Mouse (Mus musculus): Measurements from ENCODE around the gene Msantd3.

The Msantd3 gene

DNA sequence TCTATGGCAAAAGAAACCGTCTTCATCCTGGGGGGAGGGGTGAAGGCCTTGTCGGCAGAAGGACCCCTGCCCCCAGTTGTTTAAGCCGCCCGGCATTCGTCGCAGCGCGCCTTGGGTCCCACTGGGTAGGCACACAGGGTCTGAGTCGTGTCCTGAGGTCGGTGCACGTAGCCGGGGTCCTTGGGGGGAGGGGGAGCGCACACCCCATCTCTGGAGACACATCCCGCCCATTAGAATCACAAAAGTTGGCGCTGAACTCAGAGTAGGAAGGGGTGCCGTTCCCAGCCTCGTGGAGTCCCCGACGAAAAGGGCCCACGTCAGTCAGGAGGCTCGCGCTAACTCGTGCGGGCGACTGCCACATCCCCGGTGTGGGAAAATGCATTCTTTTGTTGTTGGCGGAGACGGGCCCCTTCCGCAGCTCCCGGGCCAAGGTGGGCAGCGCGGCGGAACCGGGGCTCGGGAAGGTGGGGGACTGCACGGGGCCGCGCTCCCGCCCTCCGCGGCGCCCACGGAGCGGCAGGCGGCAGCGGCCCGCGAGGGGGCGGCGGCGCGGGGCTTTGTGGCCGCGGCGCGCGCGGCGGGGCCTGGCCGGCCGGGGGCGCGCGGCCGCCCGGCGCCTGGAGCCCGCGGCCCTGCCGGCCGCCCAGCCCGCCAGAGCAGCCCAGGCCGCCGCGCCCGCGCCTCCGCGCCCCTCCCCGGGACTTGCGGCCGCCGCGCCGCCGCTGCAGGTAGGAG is at the start of gene Msantd3:
Msantd3 (plus strand) TSS at position 95 of the 735 bp plus-strand sequence.
- DNase-seq (ENCODE audit: low spot score), result no peak

- DNase-seq (ENCODE audit: low spot score), result no peak
Measured at GRCm38 (mm10) chr4:48491290-48491743, 48.4 kb upstream of the Msantd3 start.

DNA sequence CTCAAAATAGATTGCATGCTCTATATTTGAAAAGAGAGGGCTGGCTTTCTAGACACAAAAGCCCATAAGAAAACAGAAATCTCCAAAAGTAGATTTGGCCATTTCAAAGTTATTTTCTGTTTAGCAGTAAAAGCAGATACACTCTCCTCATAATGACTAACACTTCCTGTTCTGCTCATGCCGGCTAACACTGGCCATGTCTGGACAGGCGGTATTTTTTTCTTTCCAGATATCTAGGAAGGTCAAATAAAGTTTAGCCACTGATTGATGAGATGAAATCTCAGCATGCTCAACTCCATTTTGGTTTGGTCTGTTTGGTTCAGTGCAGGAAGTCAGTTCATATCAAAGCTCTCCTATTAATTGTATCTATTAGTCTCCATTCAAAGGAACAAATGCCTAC is 47.2 kb upstream of the Msantd3 start:
- no peak for DNase-seq (ENCODE audit: low spot score)

GRCm38 (mm10) chr4:48510861-48511260 is 28.9 kb upstream of the Msantd3 start:
- no peak for DNase-seq (ENCODE audit: low spot score)

DNA sequence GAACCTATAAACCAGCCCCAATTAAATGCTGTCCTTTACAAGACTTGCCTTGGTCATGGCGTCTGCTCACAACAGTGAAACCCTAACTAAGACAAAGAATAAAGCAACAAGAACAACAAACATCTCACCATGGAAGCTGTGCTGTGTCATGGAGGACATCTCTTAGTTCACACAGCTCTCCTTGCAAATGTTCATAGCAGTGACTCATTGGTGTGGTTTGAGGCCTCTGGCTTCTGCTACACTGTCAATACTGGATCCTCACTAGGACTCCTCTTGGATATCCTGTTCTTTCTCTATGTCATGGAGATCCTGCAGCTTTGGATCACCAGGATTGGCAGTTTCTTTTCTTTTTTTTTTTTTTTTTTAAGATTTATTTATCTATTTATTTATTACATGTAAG is 10.2 kb upstream of the Msantd3 start:
- no peak for DNase-seq (ENCODE audit: low spot score)

DNA sequence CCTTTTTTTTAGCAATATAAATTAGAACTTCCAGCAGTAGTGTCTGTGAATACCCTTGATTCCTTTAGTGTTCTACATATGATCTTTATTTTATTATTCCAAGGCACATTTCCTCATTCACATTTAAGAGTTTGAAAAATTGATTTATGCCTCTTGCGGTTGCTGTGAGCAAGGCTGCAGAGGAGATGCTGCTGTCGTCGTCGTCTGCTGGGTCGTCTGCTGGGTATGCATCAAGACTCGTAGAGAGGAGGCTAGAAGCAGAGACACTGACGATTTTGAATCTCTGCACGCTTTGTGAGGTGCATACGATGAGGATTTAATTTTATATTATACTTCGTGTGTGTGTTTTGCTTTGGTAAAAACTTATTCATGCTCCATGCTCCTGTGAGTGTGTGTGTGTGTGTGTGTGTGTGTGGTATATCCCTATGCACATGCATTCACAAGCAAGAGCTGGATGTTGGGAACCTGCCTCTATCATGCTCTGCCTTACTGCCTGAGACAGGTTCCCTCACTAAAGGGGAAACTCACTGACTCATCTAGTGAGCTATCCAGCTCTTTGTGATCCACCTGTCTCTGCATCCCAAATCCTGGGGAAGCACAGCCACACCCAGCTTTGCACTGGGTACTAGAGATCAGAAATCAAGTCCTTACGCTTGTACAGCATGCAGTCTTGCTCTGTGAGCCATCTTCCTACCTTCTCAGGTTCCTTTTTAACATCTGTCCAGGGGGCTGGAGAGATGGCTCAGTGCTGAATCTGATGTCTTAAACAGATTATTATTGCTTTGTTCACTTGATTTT is 7.7 kb upstream of the Msantd3 start:
- DNase-seq (ENCODE audit: low spot score), result no peak

DNA sequence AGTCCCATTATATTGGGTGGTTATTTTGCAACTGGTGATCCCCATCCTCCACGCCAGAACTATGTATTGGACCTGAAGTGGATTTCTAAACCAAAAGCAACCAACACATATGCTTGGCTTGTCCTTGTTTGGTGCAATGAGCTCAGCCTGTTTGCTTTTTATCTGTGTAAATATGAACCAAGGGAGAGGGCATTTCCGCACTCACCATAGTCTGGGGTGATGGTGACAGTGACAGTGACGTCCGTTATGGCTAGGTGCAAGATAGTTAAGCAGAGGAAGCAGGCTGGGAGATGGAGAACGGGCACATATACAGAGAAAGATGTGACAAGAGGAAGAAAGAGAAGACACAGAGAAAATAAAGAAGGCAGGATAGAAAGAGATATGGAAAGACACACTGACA is 3.5 kb upstream of the Msantd3 start:
- DNase-seq (ENCODE audit: low spot score), result no peak

DNA sequence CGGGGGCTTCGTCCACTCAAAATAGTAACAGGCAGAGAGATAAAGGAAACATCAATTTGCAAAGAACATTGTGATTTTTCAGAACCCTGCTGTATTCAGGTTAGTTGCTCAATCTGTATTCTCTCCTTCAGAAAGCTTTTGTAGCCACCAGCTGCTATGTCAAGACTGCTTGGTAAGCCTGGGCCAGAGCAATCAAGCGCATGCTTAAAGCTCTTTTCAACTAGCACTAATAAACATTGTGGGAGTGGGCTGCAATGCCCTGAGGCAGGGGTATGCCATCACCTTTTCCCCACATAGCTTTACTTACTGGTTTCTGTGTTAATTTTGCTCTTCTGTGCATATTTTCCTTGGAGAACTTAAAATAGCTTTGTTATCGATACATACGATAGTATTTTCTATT is 2.7 kb upstream of the Msantd3 start:
- no peak for DNase-seq (ENCODE audit: low spot score)

DNA sequence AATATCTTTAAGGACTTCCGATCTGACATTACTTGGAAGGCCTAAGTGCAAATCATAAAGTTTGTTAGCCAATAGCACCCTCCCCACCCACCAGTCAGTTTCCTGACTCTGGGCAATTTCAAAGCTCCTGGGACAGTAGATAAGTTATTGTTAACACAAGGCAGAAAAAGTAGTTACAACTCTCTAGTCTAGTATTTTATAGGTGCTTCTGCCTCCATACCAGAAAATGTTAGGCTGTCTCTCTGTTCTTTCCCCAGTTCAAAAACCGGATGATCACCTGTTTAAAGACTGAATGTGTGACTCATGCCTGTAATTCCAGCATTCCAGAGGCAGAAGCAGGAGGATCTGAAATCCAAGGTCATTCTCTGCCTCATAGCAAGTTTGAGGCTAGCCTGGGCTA is 1.2 kb upstream of the Msantd3 start:
- DNase-seq (ENCODE audit: low spot score), result no peak

DNA sequence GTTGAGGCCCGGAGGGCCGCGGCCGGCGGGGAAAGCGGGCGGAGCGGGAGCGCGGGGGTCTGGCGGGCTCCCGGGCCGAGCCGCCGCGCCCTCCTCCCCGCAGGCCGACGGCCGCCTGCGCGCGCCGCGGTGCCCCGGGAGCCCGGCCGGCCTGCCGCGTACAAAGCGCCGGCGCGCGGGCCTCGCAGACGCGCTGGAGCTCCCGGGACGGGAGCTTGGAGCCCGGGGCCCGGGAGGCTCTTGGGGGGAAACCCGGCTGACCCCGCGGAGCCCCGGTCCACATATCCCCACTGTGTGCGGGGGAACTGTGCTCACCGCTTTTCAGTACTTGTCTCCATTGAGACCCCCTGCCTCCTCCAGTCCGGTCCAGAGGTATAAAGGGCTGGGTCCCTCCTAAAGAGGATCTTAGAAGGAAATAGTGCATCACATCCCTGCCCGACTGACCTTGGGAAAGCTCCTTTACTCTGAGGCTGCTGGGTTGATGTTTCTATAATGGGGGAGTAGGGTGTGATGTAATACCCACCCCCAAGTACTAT is 909 bp downstream of the Msantd3 start:
- DNase-seq (ENCODE audit: low spot score), result no peak

DNA sequence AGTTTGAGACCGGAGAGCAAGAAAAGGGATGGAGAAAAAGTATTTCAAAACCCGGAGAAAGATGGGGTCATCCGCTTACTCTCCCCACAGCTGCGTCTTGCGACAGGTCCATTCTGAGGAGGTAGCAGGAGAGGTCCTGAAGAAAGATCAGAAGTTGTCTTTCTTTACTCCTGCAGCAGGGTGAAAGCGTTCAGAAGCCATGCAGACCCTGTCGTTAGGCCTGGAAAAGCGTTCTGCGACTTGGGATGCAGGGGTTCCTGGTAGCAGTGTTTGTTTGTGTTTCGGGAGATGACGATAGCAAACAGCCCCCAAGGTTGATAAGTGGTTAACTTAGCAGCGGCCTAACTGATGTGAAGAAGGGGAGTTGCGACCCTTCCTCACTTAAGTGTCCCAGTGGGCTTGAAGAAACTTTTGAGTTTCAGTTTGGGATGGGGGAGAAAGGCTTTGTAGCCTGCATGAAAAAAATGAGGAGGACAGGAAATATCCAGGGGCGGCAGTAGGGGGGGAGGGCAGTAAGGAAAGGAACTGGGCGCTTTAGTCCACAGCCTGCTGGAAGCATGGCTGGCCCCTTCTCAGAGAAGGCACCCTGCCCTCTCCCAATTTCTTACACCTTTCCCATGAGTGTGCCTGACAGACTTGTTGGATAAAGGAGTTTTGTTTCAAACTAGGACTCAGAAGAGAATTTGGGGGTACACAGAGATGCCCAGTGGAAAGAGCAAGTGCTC is 2.0 kb downstream of the Msantd3 start:
- DNase-seq (ENCODE audit: low spot score), result no peak

- no peak for DNase-seq (ENCODE audit: low spot score)
Measured at GRCm38 (mm10) chr4:48542351-48542750, 2.6 kb downstream of the Msantd3 start.

DNA sequence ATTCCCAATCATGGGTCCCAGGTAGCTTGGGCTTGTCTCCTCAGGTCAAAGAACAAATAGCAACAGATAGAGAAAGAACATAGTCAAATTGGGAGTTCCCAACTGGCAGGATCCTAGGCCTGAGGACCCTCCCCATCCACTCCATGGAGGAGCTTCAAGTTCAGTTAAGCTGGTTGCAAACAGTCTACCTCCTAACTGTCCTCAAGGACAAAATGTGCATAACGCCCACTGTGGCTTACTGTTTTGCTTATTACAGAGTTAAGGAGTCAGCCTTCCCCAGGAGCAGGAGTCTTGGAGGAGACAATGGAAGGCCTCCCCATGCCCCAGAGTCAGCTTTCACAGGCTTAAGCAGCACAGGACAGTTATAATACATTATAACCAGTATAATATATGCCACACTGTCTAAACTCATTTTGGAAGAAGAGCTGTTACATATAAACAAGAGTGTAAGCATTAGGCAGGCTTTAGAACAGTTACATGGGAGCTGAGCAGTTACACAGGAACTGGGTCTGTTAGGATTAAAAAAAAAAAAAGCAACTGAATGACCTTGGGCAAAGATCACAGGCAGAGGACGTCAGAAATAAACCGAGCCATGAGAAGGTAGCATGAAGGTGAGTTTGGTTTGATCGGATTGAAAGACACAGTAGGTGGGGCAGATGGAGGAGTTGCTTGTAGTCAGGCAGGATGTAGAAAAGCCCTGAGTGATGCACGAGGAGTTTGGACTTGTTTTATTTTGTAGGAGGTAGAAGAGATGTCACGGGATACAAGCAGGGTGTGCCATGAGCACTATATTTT is 3.5 kb downstream of the Msantd3 start:
- DNase-seq (ENCODE audit: low spot score), result no peak

- DNase-seq (ENCODE audit: low spot score), result no peak
Measured at GRCm38 (mm10) chr4:48544141-48544540, 4.4 kb downstream of the Msantd3 start.

DNA sequence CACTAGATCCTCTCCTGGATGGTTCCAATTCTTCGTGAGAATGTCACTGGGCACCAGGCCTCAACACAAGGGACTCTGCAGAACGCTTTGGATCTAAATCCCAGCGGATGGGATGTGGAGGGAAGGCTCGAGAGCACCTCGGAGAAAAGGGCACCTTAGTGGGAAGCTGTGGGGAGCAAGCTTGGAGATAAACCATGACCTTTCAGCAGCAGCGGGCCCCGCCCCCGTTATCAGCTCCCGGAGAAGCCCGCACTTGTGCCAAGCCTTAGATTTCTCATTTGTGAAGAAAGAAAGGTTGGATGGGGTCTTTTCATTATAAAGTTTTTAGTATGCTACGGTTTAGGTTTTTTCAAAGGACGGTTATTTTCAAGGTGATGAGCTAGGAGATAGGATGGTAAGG is 6.2 kb downstream of the Msantd3 start:
- DNase-seq (ENCODE audit: low spot score), result no peak

- no peak for DNase-seq (ENCODE audit: low spot score)
Measured at GRCm38 (mm10) chr4:48546568-48547496, 7.1 kb downstream of the Msantd3 start.

- DNase-seq (ENCODE audit: low spot score), result no peak
Measured at GRCm38 (mm10) chr4:48548393-48549045, 8.8 kb downstream of the Msantd3 start.

GRCm38 (mm10) chr4:48549661-48550060 is 9.9 kb downstream of the Msantd3 start:
- DNase-seq (ENCODE audit: low spot score), result no peak

DNA sequence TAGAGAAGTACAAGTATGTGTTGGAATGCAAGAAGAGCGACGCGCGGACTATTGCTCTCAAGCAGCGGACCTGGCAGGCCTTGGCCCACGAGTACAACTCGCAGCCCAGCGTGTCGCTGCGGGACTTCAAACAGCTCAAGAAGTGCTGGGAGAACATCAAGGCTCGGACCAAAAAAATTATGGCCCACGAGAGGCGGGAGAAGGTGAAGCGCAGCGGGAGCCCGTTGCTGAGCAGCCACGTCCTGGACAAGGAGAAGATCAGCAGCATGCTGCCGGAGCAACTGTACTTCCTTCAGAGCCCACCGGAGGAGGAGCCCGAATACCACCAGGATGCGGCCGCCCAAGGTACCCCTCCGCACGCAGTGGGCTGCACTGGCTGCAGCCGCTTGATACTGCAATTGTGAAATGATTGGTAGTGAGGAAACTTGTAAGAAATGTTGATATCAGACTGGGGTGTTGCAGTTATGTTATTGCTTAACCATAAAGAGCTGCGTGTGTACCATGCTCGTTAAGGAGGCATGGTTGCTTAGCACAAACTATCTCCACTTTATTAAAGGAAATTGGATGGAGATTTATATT is 12.8 kb downstream of the Msantd3 start:
- DNase-seq (ENCODE audit: low spot score), result no peak

DNA sequence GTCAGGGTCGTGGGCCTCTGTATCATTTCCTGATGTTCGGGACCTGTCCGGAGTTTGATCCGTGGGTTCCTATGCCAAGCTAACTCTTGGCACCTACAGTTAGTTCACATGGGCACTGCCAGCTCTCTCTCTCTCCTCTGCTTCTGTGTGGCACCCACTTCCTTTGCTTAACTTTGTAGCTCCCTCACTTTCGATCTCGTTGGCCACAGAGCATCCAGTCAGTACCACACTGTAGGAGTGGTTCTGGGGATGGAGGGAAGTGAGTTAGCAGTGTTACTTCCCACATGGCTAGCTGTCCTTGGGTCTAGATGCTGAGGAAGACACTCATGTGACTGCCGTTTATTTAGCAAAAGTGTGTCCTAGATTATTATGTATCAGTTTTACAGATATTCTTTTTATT is 14.4 kb downstream of the Msantd3 start:
- no peak for DNase-seq (ENCODE audit: low spot score)
